Mouse (Mus musculus): ENCODE results near the gene Tmem240.
"Not testable (repeated sequence)": the region's sequence is repeated elsewhere in the genome, so short reads cannot be mapped to it uniquely, and the experiment has no call there.

The Tmem240 gene

DNA sequence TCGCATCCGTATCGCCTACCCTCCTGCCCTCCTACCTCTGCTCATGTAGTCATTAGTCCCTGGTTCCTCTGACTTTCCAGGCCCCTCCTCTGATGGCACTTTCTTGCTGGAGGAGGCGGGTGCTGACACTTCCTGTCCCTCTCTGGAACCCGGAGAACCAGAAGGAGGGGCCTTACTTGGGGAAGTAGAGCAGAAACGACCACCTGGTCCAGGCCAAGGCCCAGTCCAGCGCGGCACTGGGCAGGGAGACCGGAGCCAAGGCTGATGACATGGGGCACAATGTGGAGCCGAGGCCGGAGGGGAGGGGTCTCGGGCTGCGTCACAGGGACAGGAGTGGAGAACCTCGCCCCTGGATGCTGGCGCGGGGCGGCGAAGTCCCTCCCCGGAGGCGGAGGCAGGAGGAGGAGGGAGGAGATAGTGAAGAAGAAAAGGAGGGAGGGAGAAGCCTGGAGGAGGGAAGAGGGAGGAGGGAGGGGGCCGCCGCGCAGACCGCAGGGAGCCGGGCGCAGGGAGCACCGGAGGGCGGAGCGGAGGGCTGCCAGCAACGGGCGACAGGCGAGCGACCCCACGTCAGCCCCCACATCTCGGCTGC is at the start of gene Tmem240:
Tmem240 (plus strand) TSS at position 451 of the 592 bp plus-strand sequence.
- DNase-seq (ENCODE audit: low spot score), result peak; percentile 62

DNA sequence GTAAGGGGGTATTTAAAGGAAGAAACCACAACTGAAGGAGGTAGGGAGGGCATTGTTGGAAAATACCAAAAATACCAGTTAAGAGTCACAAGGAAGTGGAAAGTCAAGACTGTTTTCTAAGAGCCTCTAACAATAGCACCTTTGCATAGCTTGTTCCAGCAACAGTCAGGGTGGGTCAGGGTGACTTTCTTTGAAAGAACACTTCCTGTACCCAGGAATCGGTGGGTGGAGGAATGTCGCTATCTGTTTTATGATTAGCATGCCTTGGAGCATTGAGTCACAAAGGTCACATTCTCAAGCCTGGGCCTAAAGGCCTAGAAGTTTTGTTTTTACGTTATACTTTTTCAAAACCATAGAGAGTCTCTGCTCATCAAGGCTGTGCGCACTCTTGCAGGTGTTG is 46.8 kb upstream of the Tmem240 start:
- not testable (repeated sequence) for DNase-seq (ENCODE audit: low spot score)

DNA sequence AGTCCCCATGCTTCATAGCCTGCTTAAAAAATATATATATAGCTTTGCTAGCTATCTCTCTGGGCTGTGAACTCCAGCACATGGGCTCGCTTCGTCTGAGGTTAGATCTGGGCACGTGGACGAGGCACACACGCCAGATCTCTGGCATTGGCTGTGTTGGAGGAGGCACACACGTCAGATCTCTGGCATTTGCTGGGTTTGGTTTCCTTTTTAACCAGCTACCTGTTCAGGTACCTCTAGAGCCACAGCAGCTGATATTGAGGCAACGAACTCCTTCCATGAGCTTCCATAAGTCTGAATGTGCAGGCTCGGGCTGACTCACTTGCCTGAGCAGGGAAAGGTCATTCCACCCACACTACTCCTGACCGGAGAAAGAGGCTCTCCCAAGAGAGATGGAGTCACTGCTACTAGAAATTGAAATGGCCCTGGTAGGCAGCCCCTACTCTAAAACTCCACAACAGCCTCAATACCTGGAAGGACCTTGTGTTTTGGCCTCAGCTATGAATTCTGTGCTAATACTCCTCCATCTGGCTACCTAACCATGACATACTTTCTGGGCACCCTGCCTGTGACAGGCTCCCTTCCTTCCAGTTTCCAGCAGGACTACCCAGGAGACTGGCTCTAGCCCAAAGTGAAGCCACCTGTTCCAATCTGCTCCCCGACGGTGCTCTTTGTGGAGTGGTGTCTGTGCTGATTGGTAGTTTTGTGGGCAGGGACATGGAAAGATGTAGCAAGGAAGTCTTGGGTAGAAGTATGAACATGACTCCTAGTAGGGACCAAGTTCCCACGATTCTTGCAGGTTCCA is 43.8 kb upstream of the Tmem240 start:
- no peak for DNase-seq (ENCODE audit: low spot score)

DNA sequence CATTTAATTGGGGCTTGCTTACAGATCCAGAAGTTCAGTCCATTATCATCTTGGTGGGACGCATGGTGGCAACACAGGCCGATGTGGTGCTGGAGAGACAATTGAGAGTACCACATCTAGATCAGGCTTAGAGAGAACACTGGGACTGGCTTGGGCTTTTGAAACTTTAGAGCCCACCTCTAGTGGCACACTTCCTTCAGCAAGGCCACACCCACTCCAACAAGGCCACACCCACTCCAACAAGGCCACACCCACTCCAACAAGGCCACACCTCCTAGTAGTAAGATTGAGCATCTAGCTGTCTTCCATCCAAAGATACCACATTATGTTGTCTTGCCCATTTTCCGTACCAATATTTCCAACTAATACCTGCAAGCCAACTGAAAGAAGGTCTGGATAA is 42.2 kb upstream of the Tmem240 start:
- DNase-seq (ENCODE audit: low spot score), result no peak

- DNase-seq (ENCODE audit: low spot score), result no peak
Observed at GRCm38 (mm10) chr4:155694111-155694481, 40.5 kb upstream of the Tmem240 start, which contains the start of gene Fndc10. Gene Fndc10 (plus strand): TSS chr4:155694342.

GRCm38 (mm10) chr4:155694482-155695401 is 39.9 kb upstream of the Tmem240 start:
- DNase-seq (ENCODE audit: low spot score), result no peak

- no peak for DNase-seq (ENCODE audit: low spot score)
Observed at GRCm38 (mm10) chr4:155695531-155696062, 39.0 kb upstream of the Tmem240 start.

DNA sequence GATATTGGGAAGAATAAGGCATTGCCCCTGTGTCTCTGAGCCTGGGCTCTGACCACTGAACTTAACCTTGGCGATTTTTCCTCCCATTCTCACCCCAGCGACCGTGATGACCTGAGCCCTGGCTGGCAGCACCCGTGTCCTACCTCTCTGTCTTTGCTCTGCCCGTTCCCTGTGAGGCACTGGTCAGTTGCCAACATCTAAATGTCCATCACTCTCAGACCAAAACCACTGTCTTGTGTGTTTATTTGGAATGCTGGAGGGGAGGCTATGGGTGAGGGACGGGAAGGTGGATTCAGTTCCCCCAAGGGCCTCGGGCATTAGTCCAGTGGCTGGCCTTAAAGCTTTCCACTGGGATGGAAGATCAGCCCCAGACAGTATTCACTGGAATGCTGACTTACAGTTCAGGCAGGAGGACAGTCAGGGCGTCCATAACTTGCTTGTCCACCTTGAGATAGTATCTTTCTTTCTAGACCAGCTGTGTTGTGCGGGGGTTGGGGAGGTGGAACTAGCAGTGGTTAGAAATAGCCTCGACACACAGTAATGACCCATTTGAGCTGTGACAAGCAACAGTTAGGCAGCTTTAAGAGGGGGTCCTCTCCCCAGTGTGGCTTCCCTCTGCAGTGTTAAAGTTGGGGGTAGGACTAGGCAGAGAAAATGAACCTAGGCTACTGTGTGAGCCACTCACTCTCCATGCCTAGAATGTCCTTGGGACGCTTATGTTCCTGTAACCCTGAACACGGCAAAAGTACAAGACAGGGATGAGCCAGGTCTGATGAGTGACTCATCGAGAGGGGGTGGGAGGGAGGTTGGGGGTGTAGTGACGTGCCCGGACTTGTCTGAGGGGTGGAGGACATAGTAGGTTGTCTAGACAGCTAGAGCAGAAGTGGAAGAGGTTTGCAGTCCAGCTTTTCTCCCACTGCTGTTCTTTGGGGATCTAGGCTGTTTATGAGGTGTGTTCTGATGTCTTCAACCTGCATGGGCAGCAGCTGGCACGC is 38.0 kb upstream of the Tmem240 start:
- no peak for DNase-seq (ENCODE audit: low spot score)

GRCm38 (mm10) chr4:155700425-155700824 is 34.2 kb upstream of the Tmem240 start:
- no peak for DNase-seq (ENCODE audit: low spot score)

DNA sequence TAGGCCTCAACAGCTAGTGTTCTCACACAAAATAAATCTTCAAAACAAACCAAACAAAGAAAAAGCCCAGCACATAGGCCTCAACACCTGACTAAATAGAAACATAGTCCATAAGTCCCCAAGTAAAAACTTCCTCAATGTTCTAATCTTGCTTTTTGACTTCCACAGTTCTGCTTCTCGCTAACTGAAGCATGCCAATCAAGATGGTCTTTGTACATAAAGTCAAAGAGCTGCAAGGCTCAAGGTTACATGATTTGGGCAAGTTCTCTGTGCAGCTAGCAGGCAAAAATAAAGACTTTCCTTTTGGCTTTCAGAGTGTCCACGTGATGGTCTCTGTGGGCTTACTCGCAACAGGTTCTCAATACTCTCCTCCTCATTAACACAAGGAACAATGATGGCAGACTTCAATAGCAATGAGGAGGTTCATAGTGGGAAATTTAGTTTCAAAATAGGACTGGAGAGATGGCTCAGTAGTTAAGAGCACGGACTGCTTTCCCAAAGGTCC is 31.1 kb upstream of the Tmem240 start:
- DNase-seq (ENCODE audit: low spot score), result no peak

- DNase-seq (ENCODE audit: low spot score), result peak; percentile 94
Observed at GRCm38 (mm10) chr4:155704721-155705591, 29.6 kb upstream of the Tmem240 start, which contains the start of gene Ssu72. Gene Ssu72 (plus strand): TSS chr4:155704800.

DNA sequence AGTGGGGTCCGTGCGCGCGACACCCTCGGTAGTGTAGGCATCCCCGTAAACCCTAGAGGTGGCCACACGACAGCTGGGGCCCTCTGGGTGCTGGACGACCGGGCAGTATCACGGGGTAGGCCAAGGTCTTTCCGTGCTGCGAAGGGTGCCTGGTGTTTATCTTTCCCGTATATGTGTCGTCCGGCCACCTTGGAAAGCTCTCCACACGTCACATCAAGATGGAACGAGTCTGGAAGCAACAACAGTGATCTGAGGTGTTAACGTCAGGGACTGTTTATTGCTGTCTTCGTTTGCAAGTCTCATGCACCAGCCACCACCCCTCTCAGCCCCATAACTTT is 29.0 kb upstream of the Tmem240 start:
- peak; percentile 45 for DNase-seq (ENCODE audit: low spot score)

DNA sequence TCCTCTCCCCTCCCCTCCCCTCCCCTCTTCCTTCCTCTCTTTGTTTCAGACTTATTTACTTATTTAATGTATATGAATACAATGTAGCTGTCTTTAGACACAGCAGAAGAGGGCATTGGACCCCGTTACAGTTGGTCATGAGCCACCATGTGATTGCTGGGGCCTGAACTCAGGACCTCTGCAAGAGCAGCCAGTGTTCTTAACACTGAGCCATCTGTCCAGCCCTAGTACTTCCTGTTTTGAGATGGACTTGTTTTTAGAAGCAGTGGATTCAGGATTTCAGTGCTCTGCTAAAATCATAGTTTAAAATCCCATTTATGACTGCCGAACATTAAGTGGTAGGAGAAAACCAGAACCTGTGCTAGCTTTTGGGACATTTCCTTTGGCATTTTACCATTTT is 26.0 kb upstream of the Tmem240 start:
- DNase-seq (ENCODE audit: low spot score), result no peak

DNA sequence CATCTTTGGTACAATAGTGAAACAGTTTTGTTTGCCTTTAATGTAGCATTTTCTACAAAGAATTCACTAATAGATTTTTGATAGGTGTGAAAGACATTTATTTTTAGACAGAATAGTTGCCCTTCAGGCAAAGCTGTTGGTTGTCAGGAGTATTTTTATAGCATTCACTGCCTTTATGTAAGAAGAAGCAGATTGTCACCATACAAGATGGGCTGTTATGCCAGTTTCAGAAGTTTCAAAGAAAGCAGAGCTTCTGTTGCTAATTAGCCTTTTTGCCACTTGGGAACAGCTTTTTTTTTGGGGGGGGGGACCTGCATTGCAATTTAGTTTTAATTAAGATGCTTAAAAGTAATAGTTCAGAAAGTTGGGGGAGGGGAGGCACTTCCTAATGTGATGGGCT is 25.6 kb upstream of the Tmem240 start:
- no peak for DNase-seq (ENCODE audit: low spot score)

DNA sequence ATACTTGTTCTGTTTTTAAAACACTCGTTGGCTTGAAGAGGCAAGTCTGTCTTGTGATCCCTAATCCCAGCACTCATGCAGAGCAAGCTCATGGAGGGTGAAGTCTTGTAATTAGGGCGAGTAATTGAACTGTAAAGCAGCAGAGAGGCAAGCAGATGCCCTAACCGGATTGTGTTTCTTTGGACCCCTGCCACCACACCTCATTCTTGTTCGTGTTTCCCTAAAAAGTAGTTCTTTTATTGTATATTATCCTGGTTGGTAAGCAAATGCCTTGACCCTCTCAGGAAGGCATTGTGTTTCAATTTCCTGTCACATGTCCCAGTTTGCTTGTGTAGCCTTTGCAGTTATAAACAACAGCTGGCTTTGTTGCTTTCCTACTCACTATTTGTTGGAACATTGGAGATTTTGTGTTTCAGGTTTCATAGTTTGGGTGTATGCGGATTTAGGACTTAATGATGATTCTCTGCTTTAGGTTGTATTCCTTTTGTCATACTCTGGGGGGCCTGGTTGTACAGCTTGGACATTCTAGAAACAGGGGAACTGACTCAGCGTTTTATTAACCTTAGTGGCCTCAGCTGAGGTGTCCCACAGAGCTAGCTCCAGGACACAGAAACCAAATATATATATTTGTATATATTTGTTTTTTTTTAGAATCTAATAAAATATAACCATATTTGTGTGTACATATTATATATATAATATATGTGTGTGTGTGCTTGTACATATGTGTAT is 23.9 kb upstream of the Tmem240 start:
- DNase-seq (ENCODE audit: low spot score), result no peak

DNA sequence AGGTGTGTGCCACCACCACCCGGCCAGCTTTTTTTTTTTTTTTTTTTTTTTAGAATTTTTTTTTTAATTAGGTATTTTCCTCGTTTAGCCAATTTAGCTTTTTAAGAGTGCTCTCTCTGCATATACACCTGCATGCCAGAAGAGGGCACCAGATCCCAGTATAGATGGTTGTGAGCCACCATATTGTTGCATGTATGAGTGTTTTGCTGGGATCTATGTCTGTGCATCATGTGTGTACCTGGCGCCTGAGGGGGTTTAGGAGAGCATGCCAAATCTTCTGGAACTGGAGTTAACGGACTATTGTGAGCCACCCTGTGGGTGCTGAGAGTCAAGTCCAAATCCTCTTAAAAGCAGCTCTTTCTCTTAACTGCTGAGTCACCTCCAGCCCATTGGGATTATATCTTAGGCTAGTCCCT is 12.9 kb upstream of the Tmem240 start:
- DNase-seq (ENCODE audit: low spot score), result no peak

DNA sequence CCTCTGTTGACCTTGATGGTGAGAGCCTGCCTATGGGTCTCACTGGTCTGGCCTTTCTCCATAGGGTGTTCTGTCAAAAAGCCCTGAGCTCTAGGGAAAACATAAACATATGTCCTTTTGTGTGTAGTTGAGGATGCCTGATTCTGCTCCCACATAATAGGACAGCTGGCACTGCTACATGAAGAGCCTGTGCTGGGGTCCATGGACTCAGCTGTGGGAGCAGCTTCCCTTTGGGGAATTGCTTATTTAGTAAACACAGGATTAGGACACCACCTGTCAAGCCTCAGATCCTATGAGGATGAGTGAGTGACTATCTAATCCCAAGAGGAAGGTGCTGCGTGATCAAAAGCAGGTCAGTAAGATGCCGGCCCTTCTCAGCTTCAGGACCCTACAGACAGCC is 6.6 kb upstream of the Tmem240 start:
- DNase-seq (ENCODE audit: low spot score), result no peak

- no peak for DNase-seq (ENCODE audit: low spot score)
Observed at GRCm38 (mm10) chr4:155733267-155733666, 1.3 kb upstream of the Tmem240 start.
